Mouse (Mus musculus) lung, adult 2 months (tissue): Measurements from ENCODE around the gene Fcer2a.

Experiments
- CTCF ChIP-seq: fragments of 200-500 bp; IDR thresholded peaks from 2 replicates; pipeline ENCODE4 v1.5.1; 2011; ENCODE audit warnings: mild to moderate bottlenecking, low read length, control low read depth; ENCODE audit not compliant: insufficient read depth
- POLR2A ChIP-seq: fragments of 200-500 bp; IDR thresholded peaks from 2 replicates; pipeline ENCODE4 v1.6.1; 2011; ENCODE audit warnings: low read depth, mild to moderate bottlenecking, control low read depth, low read length, borderline replicate concordance; ENCODE audit errors: extremely low read depth

DNA sequence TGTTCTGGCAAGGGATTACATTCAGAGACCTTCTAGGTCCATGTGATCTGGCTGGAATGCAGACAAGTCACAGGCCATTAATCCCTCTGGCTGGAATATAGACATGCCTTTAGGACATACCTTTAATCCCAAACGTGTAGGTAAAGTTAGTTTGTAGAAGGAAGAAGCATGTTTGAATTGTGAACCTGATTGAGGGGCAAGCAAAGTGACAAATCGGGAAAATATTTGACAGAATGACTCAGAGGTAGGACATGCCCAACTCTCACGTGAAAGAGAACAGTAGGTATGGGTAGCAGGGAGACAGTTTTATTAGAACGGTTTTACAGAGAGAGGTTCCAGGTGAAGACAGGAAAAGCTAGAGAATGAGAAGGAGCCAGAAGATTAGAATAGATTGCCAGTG is 46.4 kb downstream of the Fcer2a start:
- TF ChIP-seq CTCF, result no peak
- TF ChIP-seq POLR2A, result no peak
